Mouse (Mus musculus) limb, embryonic 10.5 days (tissue): ENCODE data around the gene Rbmx2. TPM values are rescaled to one million over a fixed set of nuclear protein-coding genes. Genes with fewer than 3 reads are reported as not detected.

ENCODE experiments used
- polyA plus RNA-seq: library from polyadenylated mRNA; unstranded; fragments of >200 nt; fragmentation: Nextera tagmentation; extraction: Ambion mirVana; gene quantifications from 2 replicates; pipeline ENCODE4 v1.2.1, GENCODE M21; 2016

Rbmx2 gene
- polyA plus RNA-seq, 1 experiment from 2014 or later, result 30.7 TPM

Other genes starting within 250 kb of the Rbmx2 start
- 1.8 and 1.9 TPM in 2 replicates for gene Elf4, start 231.9 kb upstream of the Rbmx2 start, polyA plus RNA-seq
- gene Aifm1, start 181.4 kb upstream of the Rbmx2 start, polyA plus RNA-seq, result 85.5 and 93.5 TPM in 2 replicates
- 2.5 and 3.2 TPM in 2 replicates for gene Rab33a, start 175.7 kb upstream of the Rbmx2 start, polyA plus RNA-seq
- gene Zfp280c, start 100.5 kb upstream of the Rbmx2 start, polyA plus RNA-seq, result 18.9 and 21.2 TPM in 2 replicates
- 16.2 and 18.1 TPM in 2 replicates for gene Slc25a14, start 71.6 kb upstream of the Rbmx2 start, polyA plus RNA-seq
- not detected in 2 replicates for gene Gpr119, start 20.5 kb upstream of the Rbmx2 start, polyA plus RNA-seq
- gene Gm595, start 182.7 kb downstream of the Rbmx2 start, polyA plus RNA-seq, result not detected in 2 replicates